Mouse (Mus musculus): ENCODE results near the gene Crybg1. TPM values are rescaled to one million over a fixed set of nuclear protein-coding genes. Genes with fewer than 3 reads are reported as not detected.
A peak's percentile ranks its signal among the peaks of the same experiment; 100 is the strongest.

The Crybg1 gene
- polyA plus RNA-seq, 1 experiment from 2014 or later = 0.16 TPM

DNA sequence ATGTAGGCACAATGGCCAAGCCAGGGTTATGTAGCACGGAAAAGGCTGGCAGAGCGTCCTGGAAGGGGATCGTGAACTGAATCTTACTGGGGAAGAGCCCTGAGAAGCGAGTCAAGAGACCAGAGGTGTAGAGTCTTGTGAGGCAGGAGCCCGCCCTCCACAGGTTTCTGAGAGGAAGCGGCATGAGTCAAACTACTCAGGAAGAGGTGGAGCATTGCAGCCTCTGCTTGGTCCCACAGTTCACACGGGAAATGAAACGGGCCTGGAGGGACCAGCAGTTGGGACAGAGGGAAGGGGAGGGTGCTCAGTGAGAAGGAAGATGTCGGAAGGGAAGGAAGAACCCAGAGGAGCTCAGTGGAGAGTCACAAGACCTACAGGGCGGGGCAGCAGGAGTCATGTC, 123.9 kb downstream of the Crybg1 start:
- no peak for DNase-seq (ENCODE audit: extremely low spot score, low spot score)
- Histone ChIP-seq H3K4me3 (no peak overlapping the region), H3K27me3 (ENCODE audit: poor library complexity, severe bottlenecking) (no peaks in the 10 kb centered on the region), H3K9me3 (no peaks in the 10 kb centered on the region), H3K36me3 (replicated peaks) (no peaks in the 10 kb centered on the region), H3K27ac (no peak overlapping the region), H3K4me1 (no peaks in the 10 kb centered on the region)
- WGBS = 64% methylated on average over 10 of the region's 10 CpGs

- no peak for DNase-seq (ENCODE audit: extremely low spot score, low spot score)
- 84% methylated on average over 4 of the region's 4 CpGs for WGBS
These were observed 128.5 kb downstream of the Crybg1 start for GRCm38 (mm10) chr10:44020141-44020540.

DNA sequence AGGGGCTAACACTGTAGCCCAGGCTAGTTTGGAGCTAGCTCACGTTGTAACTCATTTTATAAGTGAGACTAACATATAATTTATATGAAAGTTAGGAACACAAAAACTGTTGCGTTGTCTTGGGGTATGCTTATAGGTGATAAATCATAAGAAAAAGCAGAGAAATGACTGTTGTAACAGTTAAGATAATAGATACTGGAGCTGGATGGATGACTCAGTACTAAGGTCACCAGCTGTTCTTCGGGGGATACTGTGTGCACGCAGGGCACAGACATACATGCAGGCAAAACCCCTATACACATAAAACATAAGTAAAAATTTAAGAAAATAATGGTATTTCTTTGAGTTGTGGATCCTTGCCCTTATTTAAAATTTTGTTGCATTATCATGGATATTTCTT, 130.1 kb downstream of the Crybg1 start:
- 90% methylated on average over 4 of the region's 4 CpGs for WGBS
- DNase-seq (ENCODE audit: extremely low spot score, low spot score) = no peak
- no peaks in the 10 kb centered on the region for H3K27me3 ChIP-seq (ENCODE audit: poor library complexity, severe bottlenecking)
- no peak overlapping the region for H3K27ac ChIP-seq
- H3K4me3 ChIP-seq = no peak overlapping the region
- H3K4me1 ChIP-seq = no peaks in the 10 kb centered on the region; the same call in 1 of the 2 replicates
- no peaks in the 10 kb centered on the region for H3K9me3 ChIP-seq
- no peaks in the 10 kb centered on the region for H3K36me3 ChIP-seq (replicated peaks)

More at GRCm38 (mm10) chr10:44020141-44020540, 128.5 kb downstream of the Crybg1 start:
- Histone ChIP-seq H3K27me3 (ENCODE audit: poor library complexity, severe bottlenecking) (no peaks in the 10 kb centered on the region), H3K27ac (no peak overlapping the region), H3K36me3 (replicated peaks) (no peaks in the 10 kb centered on the region), H3K4me3 (no peak overlapping the region), H3K9me3 (no peaks in the 10 kb centered on the region), H3K4me1 (no peaks in the 10 kb centered on the region)

DNA sequence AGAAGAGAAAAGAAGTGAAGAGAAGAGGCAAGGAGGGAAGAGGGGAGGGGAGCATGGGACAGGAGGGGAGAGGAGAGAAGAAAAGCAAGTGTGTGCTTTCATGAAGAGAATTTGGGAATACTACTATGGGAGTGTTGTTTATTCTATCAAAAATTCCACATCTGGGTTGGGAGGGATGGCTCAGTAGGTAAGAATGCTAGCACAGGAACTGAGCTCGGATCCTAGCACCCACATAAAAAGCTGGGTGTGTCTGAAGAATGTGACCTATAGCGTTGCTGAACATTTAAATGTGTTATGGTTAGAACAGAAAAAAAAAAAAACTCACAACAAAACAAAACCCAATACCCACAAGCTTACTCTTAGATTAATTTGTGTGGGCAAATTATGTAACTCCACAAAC, 133.0 kb downstream of the Crybg1 start:
- H3K36me3 ChIP-seq (replicated peaks) = no peaks in the 10 kb centered on the region
- H3K27me3 ChIP-seq (ENCODE audit: poor library complexity, severe bottlenecking) = no peaks in the 10 kb centered on the region
- no peak overlapping the region for H3K27ac ChIP-seq
- H3K4me1 ChIP-seq = no peaks in the 10 kb centered on the region; the same call in 1 of the 2 replicates
- 79% methylated on average over 2 of the region's 2 CpGs for WGBS
- no peak overlapping the region for H3K4me3 ChIP-seq
- no peak for DNase-seq (ENCODE audit: extremely low spot score, low spot score)
- H3K9me3 ChIP-seq = no peaks in the 10 kb centered on the region

GRCm38 (mm10) chr10:44013885-44014284, 134.8 kb downstream of the Crybg1 start:
- WGBS = 78% methylated on average over 4 of the region's 4 CpGs

DNA sequence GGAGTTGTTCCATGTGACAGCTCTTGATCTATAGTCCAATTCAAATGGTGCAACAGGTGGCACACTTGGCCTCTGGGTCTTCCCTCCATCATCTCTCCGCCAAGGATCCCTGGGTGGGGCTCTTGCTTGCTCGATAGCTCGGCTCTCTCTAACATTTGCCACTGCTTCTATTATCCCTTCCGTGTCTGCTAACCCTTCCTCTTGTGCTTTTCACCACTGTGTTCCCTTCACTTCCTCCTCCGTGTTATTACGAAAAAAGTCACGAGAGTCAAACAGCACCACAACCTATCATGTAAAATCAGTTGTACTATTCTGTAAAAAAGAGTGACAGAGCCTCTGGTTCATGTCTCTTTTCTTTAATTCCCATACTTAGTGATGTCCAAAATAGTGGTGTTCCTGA, 137.2 kb downstream of the Crybg1 start:
- no peak overlapping the region for H3K27ac ChIP-seq
- no peak overlapping the region for H3K4me3 ChIP-seq
- no peaks in the 10 kb centered on the region for H3K36me3 ChIP-seq (replicated peaks)
- no peaks in the 10 kb centered on the region for H3K9me3 ChIP-seq
- peaks cover 16% of the 10 kb centered on the region for H3K27me3 ChIP-seq (ENCODE audit: poor library complexity, severe bottlenecking)
- DNase-seq (ENCODE audit: extremely low spot score, low spot score) = no peak
- peaks cover under 1% of the 10 kb centered on the region for H3K4me1 ChIP-seq
- 87% methylated on average over 7 of the region's 7 CpGs for WGBS

More at GRCm38 (mm10) chr10:44013885-44014284, 134.8 kb downstream of the Crybg1 start:
- Histone ChIP-seq H3K27me3 (ENCODE audit: poor library complexity, severe bottlenecking) (no peaks in the 10 kb centered on the region; the same call in 1 of the 2 replicates), H3K4me1 (no peaks in the 10 kb centered on the region; the same call in 1 of the 2 replicates), H3K4me3 (no peak overlapping the region), H3K27ac (no peak overlapping the region), H3K9me3 (no peaks in the 10 kb centered on the region), H3K36me3 (replicated peaks) (no peaks in the 10 kb centered on the region)
- no peak for DNase-seq (ENCODE audit: extremely low spot score, low spot score)

GRCm38 (mm10) chr10:44008808-44009207, 139.8 kb downstream of the Crybg1 start:
- Histone ChIP-seq H3K4me1 (peaks cover 21% of the 10 kb centered on the region), H3K4me3 (no peak overlapping the region), H3K27ac (no peak overlapping the region), H3K36me3 (replicated peaks) (no peaks in the 10 kb centered on the region), H3K27me3 (ENCODE audit: poor library complexity, severe bottlenecking) (peaks cover 42% of the 10 kb centered on the region), H3K9me3 (no peaks in the 10 kb centered on the region)
- no peak for DNase-seq (ENCODE audit: extremely low spot score, low spot score)

- no peak overlapping the region for H3K27ac ChIP-seq
These were observed 141.8 kb downstream of the Crybg1 start for GRCm38 (mm10) chr10:44006815-44007214.

GRCm38 (mm10) chr10:44005677-44006641, 142.7 kb downstream of the Crybg1 start:
- Histone ChIP-seq H3K36me3 (replicated peaks) (no peaks in the 10 kb centered on the region), H3K4me3 (peak overlapping the region; percentile 52), H3K27ac (no peak overlapping the region), H3K9me3 (no peaks in the 10 kb centered on the region), H3K27me3 (ENCODE audit: poor library complexity, severe bottlenecking) (peaks cover 71% of the 10 kb centered on the region), H3K4me1 (peaks cover 39% of the 10 kb centered on the region)
- DNase-seq (ENCODE audit: extremely low spot score, low spot score) = peak; percentile 29
- under 1% methylated on average over 40 of the region's 40 CpGs for WGBS

More at GRCm38 (mm10) chr10:44006815-44007214, 141.8 kb downstream of the Crybg1 start:
- Histone ChIP-seq H3K36me3 (replicated peaks) (no peaks in the 10 kb centered on the region), H3K9me3 (no peaks in the 10 kb centered on the region), H3K27me3 (ENCODE audit: poor library complexity, severe bottlenecking) (peaks cover 62% of the 10 kb centered on the region), H3K4me1 (peaks cover 39% of the 10 kb centered on the region), H3K4me3 (no peak overlapping the region)
- DNase-seq (ENCODE audit: extremely low spot score, low spot score) = no peak
- WGBS = 84% methylated on average over 4 of the region's 4 CpGs

GRCm38 (mm10) chr10:44004221-44004751, 144.4 kb downstream of the Crybg1 start:
- peaks cover 39% of the 10 kb centered on the region for H3K4me1 ChIP-seq
- DNase-seq (ENCODE audit: extremely low spot score, low spot score) = peak; percentile 23
- no peak overlapping the region for H3K27ac ChIP-seq
- H3K4me3 ChIP-seq = peak overlapping the region; percentile 56
- no peaks in the 10 kb centered on the region for H3K9me3 ChIP-seq
- peaks cover 82% of the 10 kb centered on the region for H3K27me3 ChIP-seq (ENCODE audit: poor library complexity, severe bottlenecking)
- H3K36me3 ChIP-seq (replicated peaks) = no peaks in the 10 kb centered on the region
- WGBS = 0% methylated on average over 33 of the region's 33 CpGs

- Histone ChIP-seq H3K27me3 (ENCODE audit: poor library complexity, severe bottlenecking) (peaks cover 86% of the 10 kb centered on the region), H3K36me3 (replicated peaks) (no peaks in the 10 kb centered on the region), H3K9me3 (no peaks in the 10 kb centered on the region), H3K4me1 (peaks cover 39% of the 10 kb centered on the region), H3K27ac (no peak overlapping the region), H3K4me3 (peak overlapping the region; percentile 56)
- DNase-seq (ENCODE audit: extremely low spot score, low spot score) = peak; percentile 44
- WGBS = under 1% methylated on average over 68 of the region's 68 CpGs
These were observed 145.0 kb downstream of the Crybg1 start for GRCm38 (mm10) chr10:44003551-44004151.

GRCm38 (mm10) chr10:44002995-44003524, 145.6 kb downstream of the Crybg1 start:
- Histone ChIP-seq H3K4me1 (peaks cover 39% of the 10 kb centered on the region), H3K9me3 (no peaks in the 10 kb centered on the region), H3K36me3 (replicated peaks) (no peaks in the 10 kb centered on the region), H3K27me3 (ENCODE audit: poor library complexity, severe bottlenecking) (peaks cover 92% of the 10 kb centered on the region), H3K27ac (no peak overlapping the region), H3K4me3 (peak overlapping the region; percentile 56)
- DNase-seq (ENCODE audit: extremely low spot score, low spot score) = no peak
- 3% methylated on average over 11 of the region's 11 CpGs for WGBS

All from forebrain, embryonic 10.5 days (tissue).